Mouse (Mus musculus) intestine, embryonic 16.5 days (tissue): ENCODE results near the gene Mis18a. TPM values are rescaled to one million over a fixed set of nuclear protein-coding genes. Genes with fewer than 3 reads are reported as not detected.

Experiments used
- ATAC-seq: fragments of 200-750 bp; cut with Nextera tagmentation; 2 replicates; pipeline ENCODE4 v1.8.0; 2017; ENCODE audit warnings: moderate TSS enrichment, moderate library complexity
- H3K27ac ChIP-seq: fragments of 300-500 bp; sonication (generic); 2 replicates; pipeline ENCODE4 v1.5.1; 2014; ENCODE audit warnings: mild to moderate bottlenecking, low read length
- H3K27me3 ChIP-seq: fragments of 300-500 bp; sonication (generic); replicated peaks from 2 replicates; pipeline ENCODE4 v1.6.1; 2014; ENCODE audit warnings: low read length, control low read depth, mixed read lengths; ENCODE audit not compliant: control insufficient read depth, insufficient read depth
- H3K36me3 ChIP-seq: fragments of 300-500 bp; sonication (generic); 2 replicates; pipeline ENCODE4 v1.6.1; 2014; ENCODE audit warnings: low read length, control low read depth; ENCODE audit not compliant: control insufficient read depth, insufficient read depth
- H3K4me1 ChIP-seq: fragments of 300-500 bp; sonication (generic); 2 replicates; pipeline ENCODE4 v1.6.1; 2014; ENCODE audit warnings: low read length, control low read depth, mixed read lengths; ENCODE audit not compliant: control insufficient read depth, insufficient read depth
- H3K4me2 ChIP-seq: fragments of 300-500 bp; sonication (generic); 2 replicates; pipeline ENCODE4 v1.6.1; 2014; ENCODE audit warnings: low read depth, low read length, control low read depth
- H3K4me3 ChIP-seq: fragments of 300-500 bp; sonication (generic); 2 replicates; pipeline ENCODE4 v1.5.1; 2014; ENCODE audit warnings: mild to moderate bottlenecking, low read length
- H3K9ac ChIP-seq: fragments of 300-500 bp; sonication (generic); 2 replicates; pipeline ENCODE4 v1.6.1; 2014; ENCODE audit warnings: low read depth, low read length
- H3K9me3 ChIP-seq: fragments of 300-500 bp; sonication (generic); 2 replicates; pipeline ENCODE4 v1.6.1; 2016; ENCODE audit warnings: low read length, control low read depth; ENCODE audit not compliant: control insufficient read depth
- WGBS: fragments of 180-500 bp; shearing (Covaris S2); extraction: QIAGEN DNeasy Blood & Tissue Kit; methylation state at CpG from one replicate; pipeline ENCODE4 v1.1.7; 2014; 5-methylcytosine and 5-hydroxymethylcytosine counted together
- polyA plus RNA-seq: library from polyadenylated mRNA; unstranded; fragments of >200 nt; fragmentation: Nextera tagmentation; extraction: Ambion mirVana; gene quantifications from 2 replicates; pipeline ENCODE4 v1.2.1, GENCODE M21; 2015

Gene Mis18a
- 51.2 and 53.5 TPM in 2 replicates for polyA plus RNA-seq

GRCm38 (mm10) chr16:90727233-90728115, at the start of gene Mis18a:
TSS of gene Mis18a (minus strand) at chr16:90727404.
- peak within 1 kb of the TSS; percentile 86 for H3K4me3 ChIP-seq
- peak within 1 kb of the TSS; percentile 43; the same call in 1 of the 2 replicates for H3K27ac ChIP-seq
- peak; percentile 99 for ATAC-seq

GRCm38 (mm10) chr16:90775946-90776520, 48.8 kb upstream of the Mis18a start:
- 82% methylated on average over 10 of the region's 10 CpGs for WGBS
- Histone ChIP-seq H3K4me3 (no peak overlapping the region), H3K9ac (no peak overlapping the region), H3K27me3 (no peaks in the 10 kb centered on the region), H3K4me2 (no peak overlapping the region), H3K4me1 (peaks cover 8% of the 10 kb centered on the region), H3K27ac (no peak overlapping the region), H3K36me3 (peaks cover 10% of the 10 kb centered on the region), H3K9me3 (no peaks in the 10 kb centered on the region)
- no peak for ATAC-seq

More at GRCm38 (mm10) chr16:90727233-90728115, at the start of gene Mis18a:
- Histone ChIP-seq H3K4me2 (peak within 1 kb of the TSS; percentile 90), H3K9ac (peak within 1 kb of the TSS; percentile 86), H3K4me1 (peaks cover 7% of the 10 kb centered on the region; the same call in 1 of the 2 replicates), H3K27me3 (no peaks in the 10 kb centered on the region), H3K9me3 (peaks cover 2% of the 10 kb centered on the region; the same call in 1 of the 2 replicates), H3K36me3 (no peaks in the 10 kb centered on the region)
- WGBS = 2% methylated on average over 53 of the region's 53 CpGs

GRCm38 (mm10) chr16:90774646-90775045, 47.4 kb upstream of the Mis18a start:
- H3K4me1 ChIP-seq = peaks cover 5% of the 10 kb centered on the region; the same call in 1 of the 2 replicates
- H3K27ac ChIP-seq = no peak overlapping the region
- no peaks in the 10 kb centered on the region for H3K27me3 ChIP-seq
- WGBS = 89% methylated on average over 6 of the region's 6 CpGs
- no peak overlapping the region for H3K9ac ChIP-seq
- H3K4me2 ChIP-seq = no peak overlapping the region
- ATAC-seq = no peak
- H3K36me3 ChIP-seq = peaks cover 10% of the 10 kb centered on the region
- no peak overlapping the region for H3K4me3 ChIP-seq
- no peaks in the 10 kb centered on the region for H3K9me3 ChIP-seq

GRCm38 (mm10) chr16:90774216-90774615, 47.0 kb upstream of the Mis18a start:
- H3K9me3 ChIP-seq = no peaks in the 10 kb centered on the region
- H3K4me3 ChIP-seq = no peak overlapping the region
- no peak overlapping the region for H3K27ac ChIP-seq
- no peak overlapping the region for H3K4me2 ChIP-seq
- H3K9ac ChIP-seq = no peak overlapping the region
- H3K4me1 ChIP-seq = peaks cover under 1% of the 10 kb centered on the region; the same call in 1 of the 2 replicates
- no peaks in the 10 kb centered on the region for H3K27me3 ChIP-seq
- WGBS = 92% methylated on average over 12 of the region's 12 CpGs
- ATAC-seq = no peak
- peaks cover 12% of the 10 kb centered on the region for H3K36me3 ChIP-seq

GRCm38 (mm10) chr16:90766919-90767454, 39.8 kb upstream of the Mis18a start:
- 93% methylated on average over 15 of the region's 15 CpGs for WGBS
- ATAC-seq = no peak
- peaks cover 20% of the 10 kb centered on the region for H3K36me3 ChIP-seq

GRCm38 (mm10) chr16:90765195-90765877, 38.1 kb upstream of the Mis18a start:
- Histone ChIP-seq H3K27me3 (no peaks in the 10 kb centered on the region), H3K36me3 (peaks cover 23% of the 10 kb centered on the region), H3K27ac (no peak overlapping the region), H3K4me1 (no peaks in the 10 kb centered on the region), H3K4me2 (no peak overlapping the region), H3K9me3 (no peaks in the 10 kb centered on the region), H3K9ac (no peak overlapping the region), H3K4me3 (no peak overlapping the region)
- ATAC-seq = no peak
- 86% methylated on average over 9 of the region's 9 CpGs for WGBS

More at GRCm38 (mm10) chr16:90766919-90767454, 39.8 kb upstream of the Mis18a start:
- H3K9ac ChIP-seq = no peak overlapping the region
- no peak overlapping the region for H3K27ac ChIP-seq
- H3K27me3 ChIP-seq = no peaks in the 10 kb centered on the region
- H3K4me1 ChIP-seq = no peaks in the 10 kb centered on the region
- no peak overlapping the region for H3K4me2 ChIP-seq
- no peak overlapping the region for H3K4me3 ChIP-seq
- no peaks in the 10 kb centered on the region for H3K9me3 ChIP-seq

- H3K4me3 ChIP-seq = no peak overlapping the region
- no peak overlapping the region for H3K4me2 ChIP-seq
- peak; percentile 71 for ATAC-seq
- no peaks in the 10 kb centered on the region for H3K9me3 ChIP-seq
- peaks cover 10% of the 10 kb centered on the region; the same call in 1 of the 2 replicates for H3K36me3 ChIP-seq
- 50% methylated on average over 4 of the region's 4 CpGs for WGBS
- H3K27ac ChIP-seq = no peak overlapping the region
- H3K27me3 ChIP-seq = no peaks in the 10 kb centered on the region
- no peak overlapping the region for H3K9ac ChIP-seq
- H3K4me1 ChIP-seq = no peaks in the 10 kb centered on the region
Measured at GRCm38 (mm10) chr16:90760515-90760914, 33.3 kb upstream of the Mis18a start.

- no peaks in the 10 kb centered on the region for H3K9me3 ChIP-seq
- H3K4me3 ChIP-seq = no peak overlapping the region
- no peaks in the 10 kb centered on the region for H3K4me1 ChIP-seq
- H3K9ac ChIP-seq = no peak overlapping the region
- H3K27ac ChIP-seq = no peak overlapping the region
- no peaks in the 10 kb centered on the region for H3K27me3 ChIP-seq
- WGBS = 65% methylated on average over 3 of the region's 3 CpGs
- H3K36me3 ChIP-seq = peaks cover 10% of the 10 kb centered on the region; the same call in 1 of the 2 replicates
- no peak for ATAC-seq
- no peak overlapping the region for H3K4me2 ChIP-seq
Measured at GRCm38 (mm10) chr16:90759335-90759734, 32.1 kb upstream of the Mis18a start.
